Mouse (Mus musculus) ES-Bruce4 (cell line): Measurements from ENCODE around the gene Hrh1.

Experiments
- CTCF ChIP-seq: IDR thresholded peaks from one replicate; pipeline ENCODE4 v1.8.1; 2011; ENCODE audit warnings: low read depth, low read length
- POLR2A ChIP-seq: IDR thresholded peaks from one replicate; pipeline ENCODE4 v1.8.1; 2011; ENCODE audit warnings: low read length; ENCODE audit not compliant: insufficient read depth

- TF ChIP-seq POLR2A (no peak), CTCF (no peak)
Measured at GRCm38 (mm10) chr6:114444247-114444844, 46.6 kb downstream of the Hrh1 start.
